Mouse (Mus musculus) liver, postnatal 0 days (tissue): Measurements from ENCODE around the gene Klhl26.

Experiments used
- CTCF ChIP-seq: sonication (generic); IDR thresholded peaks from 2 replicates; pipeline ENCODE4 v1.5.1; 2016; ENCODE audit warnings: antibody characterized with exemption, low read depth
- EP300 ChIP-seq: IDR thresholded peaks from 2 replicates; pipeline ENCODE4 v1.6.1; 2016; ENCODE audit warnings: antibody characterized with exemption, low read depth, mild to moderate bottlenecking

DNA sequence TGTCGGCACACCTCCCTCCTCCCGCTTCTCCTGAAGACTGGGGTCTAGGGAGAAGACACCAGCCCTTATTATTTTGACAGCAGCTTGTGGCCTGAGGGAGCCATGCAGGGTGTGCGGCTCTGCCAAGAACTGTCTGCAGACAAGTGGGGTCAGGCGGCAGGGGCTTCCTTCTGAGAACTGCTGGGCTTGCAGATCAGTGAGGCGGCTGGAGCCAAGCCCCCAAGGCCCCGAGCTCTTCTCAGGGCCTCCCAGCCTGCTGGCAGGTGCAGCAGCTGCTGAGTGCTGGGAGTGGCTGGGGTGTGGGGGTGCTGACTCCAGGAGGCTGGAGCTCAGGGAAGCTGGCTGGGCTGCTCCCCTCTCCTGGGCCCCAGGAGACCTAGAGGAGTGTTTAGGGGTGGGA, 68.5 kb downstream of the Klhl26 start:
- TF ChIP-seq EP300 = no peak
- no peak for TF ChIP-seq CTCF
